Mouse (Mus musculus): ENCODE data around the gene Fut2.
A peak's percentile ranks its signal among the peaks of the same experiment; 100 is the strongest.

The Fut2 gene

DNA sequence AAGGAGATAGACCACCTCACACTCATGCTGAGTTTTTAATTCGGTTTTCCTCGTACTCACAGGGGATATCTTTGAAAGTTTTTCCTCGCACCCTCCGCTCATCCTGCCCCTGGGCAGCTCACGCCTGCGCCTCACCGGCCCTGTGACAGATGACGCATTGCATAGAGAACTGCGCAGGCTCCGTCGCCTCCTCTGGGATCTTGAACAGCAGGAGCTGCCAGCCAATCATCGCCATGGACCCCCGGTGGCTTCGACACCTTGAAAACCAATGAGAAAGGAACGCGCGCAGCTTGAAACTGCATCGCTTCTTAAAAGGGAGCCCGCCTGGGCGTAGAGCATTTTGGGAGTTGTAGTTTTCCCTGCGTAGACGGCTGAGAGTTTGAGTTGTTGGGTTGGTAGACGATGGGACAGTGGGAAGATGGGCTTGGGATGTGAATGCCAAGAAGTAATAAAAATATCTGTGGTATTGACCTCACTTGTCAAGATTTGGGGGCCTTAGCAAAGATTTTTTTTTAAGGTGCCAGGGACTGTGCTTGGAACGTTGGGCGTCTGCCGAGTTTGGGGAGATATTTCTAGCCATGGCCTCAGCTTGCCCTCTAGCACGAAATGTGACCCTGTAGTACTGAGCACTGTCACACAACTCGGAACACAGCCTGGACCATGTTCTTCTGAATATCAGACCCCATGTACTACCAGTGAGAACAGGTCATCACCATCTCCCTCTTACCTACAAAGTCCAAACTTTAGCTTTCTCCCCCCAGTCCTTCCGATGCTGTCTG lies 27.4 kb downstream of the Fut2 start:
- DNase-seq: peak; percentile 91 to 95

DNA sequence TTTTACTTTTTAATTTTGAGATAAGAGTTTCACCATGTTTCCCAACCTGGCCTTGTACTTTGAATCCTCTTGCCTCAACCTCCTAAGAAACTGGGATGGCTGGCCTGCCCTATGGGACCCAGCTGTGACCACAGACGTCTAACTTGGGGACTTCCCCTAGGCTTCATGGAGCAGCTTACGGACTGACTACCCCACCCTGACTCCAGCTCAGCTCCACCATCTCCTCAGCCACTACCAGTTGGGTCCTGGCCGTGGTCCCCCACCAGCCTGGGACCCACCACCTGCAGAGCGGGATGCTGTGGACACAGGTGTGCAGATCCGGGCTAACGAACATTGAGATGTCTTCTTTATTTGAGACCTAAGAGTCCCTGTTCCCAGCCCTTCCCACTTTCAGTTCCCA lies 28.5 kb downstream of the Fut2 start:
- no peak for DNase-seq

DNA sequence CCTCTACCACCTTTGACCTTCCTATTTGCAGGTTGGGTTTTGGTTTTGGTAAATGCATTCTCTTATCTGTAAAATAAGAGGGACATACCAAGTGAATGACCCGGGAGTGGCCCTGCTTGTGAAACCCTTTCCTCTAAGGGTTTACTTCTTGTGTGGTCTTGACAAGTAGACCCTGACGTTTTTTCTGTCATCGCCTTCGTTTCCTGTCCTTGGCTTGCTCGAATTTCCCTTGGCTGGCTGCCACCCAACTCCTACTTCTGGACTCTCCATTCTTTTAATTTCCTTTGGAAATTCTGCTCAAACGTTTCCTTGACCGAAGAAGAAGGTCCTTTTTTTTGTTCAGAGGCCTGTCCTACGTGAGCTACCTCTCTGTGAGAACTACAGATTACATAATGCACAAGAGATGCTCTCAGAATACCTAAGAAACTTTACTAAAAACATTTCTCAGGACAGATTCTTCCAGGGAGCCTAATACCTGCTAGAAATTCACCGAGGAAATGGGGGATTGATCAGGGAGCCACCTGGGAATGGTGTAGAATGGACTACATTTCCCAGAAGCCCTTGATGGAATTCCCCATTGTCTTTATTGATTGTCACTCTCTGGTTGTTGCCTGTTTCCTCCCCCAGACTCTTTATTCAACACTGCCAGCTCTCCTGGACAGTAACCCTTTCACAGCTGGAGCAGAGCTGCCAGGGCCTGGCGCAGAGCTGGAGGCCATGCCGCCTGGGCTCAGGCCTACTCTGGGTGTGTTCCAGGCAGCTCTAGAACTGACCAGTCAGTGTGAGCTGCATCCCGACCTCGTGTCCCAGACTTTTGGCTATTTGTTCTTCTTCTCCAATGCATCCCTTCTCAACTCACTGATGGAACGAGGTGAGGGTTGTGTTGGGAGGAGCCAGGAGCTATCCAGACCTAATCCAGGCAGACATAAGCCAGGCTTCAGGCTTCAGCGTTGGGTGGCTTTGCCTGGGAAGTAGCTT lies 30.2 kb downstream of the Fut2 start:
- DNase-seq: peak; percentile 70 to 74

DNA sequence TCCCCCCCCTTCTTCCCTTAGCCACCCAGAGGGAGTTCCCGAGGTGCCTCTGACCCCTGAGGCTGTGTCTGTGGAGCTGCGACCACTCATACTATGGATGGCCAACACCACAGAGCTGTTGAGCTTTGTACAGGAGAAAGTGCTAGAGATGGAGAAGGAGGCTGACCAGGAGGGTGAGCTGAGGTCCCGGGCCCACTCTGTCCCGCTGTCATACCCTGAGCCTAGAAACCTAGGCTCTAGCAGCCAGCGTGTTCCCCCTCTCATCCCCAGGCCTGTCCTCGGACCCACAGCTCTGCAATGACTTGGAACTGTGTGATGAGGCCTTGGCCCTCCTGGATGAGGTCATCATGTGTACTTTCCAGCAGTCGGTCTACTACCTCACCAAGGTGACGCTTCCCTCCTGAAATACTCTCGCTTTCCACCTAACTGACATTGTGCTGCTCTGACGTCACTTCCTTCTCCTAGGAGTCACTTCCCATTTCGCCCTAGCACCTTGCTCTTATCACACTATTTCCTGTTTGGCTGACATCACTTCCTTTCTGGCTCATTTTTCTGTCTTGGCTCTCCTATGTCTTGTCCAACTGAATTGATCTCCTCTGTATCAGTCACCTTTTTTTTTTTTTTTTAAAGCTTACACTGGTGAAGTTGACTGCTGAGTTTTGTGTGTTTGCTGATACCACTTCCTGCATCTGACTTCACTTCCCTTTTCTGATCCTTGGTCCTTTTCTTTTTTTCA lies 31.1 kb downstream of the Fut2 start:
- DNase-seq: peak in 1 of 2 experiments; percentile 67

DNA sequence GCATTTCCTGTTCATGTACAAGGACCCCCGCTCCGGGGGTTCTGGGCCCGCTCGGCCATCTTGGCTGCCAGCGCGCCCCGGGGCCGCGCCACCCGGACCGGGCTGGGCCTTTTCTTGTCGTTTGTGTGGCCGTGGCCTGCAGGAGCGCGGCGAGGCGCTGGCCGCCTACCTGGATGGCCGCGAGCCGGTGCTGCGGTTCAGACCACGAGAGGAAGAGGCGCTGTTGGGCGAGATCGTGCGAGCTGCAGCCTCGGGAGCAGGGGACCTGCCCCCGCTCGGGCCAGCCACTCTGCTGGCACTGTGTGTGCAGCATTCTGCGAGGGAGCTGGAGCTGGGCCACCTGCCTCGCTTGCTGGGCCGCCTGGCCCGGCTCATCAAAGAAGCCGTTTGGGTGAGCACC lies 33.7 kb downstream of the Fut2 start:
- DNase-seq: peak in 1 of 2 experiments; percentile 75

DNA sequence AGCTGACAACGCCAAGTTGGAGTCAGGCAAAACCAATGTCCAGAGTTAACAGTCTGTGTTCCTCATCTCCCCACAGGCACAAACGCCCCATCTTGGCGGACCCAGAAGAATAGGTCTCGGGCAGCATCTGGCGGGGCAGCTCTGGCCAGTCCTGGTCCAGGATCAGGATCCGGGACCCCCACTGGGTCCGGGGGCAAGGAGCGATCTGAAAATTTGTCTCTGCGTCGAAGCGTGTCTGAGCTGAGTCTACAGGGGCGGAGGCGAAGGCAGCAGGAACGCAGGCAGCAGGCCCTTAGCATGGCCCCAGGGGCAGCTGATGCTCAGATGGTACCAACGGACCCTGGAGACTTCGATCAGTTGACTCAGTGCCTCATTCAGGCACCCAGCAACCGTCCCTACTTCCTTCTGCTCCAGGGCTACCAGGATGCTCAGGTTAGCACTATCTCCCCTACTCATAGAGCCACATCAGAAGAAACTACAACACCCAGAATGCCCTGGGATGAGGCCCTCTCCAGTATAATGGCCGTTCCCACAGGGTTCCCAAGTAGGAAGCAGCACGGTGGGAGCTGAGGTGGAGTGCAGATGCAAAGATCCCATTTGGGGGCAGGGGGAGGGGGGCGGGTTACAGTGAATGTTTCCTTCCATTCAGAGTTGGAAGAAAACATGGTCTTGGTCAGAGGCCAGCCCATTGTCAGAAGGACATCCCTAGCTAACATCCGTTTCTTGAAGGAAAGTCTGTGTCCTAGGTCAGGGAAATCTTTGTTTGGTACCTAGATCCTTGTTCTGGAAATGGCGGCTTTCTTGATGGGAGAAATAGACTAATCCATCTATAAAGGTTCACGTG lies 35.9 kb downstream of the Fut2 start:
- no peak for DNase-seq

DNA sequence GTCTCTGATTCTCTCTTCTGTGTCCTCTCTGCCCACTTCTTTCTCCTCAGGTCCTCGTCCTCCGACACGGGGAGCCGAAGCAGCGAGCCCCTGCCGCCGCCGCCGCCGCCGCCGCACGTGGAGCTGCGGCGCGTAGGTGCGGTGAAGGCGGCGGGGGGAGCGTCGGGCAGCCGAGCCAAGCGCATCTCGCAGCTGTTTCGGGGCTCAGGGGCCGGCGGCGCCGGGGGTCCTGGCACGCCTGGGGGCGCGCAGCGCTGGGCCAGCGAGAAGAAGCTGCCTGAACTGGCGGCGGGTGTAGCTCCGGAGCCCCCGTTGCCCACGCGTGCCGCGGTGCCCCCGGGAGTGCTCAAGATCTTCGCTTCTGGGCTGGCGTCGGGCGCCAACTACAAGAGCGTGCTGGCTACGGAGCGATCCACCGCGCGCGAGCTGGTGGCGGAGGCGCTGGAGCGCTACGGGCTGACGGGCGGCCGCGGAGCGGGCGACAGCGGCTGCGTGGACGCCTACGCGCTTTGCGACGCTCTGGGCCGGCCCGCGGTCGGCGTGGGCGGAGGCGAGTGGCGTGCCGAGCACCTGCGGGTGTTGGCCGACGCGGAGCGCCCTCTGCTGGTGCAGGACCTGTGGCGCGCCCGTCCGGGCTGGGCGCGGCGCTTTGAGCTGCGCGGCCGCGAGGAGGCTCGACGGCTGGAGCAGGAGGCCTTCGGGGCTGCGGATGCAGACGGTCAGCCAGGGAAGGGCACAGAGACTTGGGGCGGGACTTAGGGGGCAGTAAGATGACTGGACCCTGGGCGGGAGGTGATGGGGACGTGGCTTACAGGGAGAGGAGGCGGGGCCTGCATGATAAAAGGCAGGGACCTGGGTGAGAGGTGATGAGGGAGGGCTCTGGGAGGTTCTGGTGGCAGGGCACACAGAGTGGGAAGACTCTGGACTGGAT lies 37.6 kb downstream of the Fut2 start:
- DNase-seq: peak; percentile 88 to 97

DNA sequence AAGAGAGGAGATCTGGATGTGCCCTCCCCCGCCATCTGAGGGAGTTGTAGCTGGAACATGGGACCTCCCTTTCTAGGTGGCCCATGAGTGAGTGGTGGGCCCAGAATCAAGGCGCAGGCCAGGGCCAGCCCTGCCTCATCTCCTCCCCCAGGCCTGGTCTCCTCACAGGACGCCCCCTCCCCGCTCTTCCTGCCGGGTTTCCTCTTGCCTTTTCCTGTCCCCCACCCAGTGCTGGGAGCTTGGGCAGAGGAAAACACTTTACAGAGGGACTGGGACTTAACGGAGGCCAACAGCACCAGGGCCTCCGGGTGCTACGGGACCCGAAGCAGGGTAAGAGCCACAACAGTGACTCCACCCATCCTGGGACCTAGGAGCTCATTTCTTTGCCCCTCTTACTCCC lies 38.9 kb downstream of the Fut2 start, which contains the start of gene Rasip1:
Gene Rasip1 (plus strand): TSS at position 228 of the 400 bp plus-strand sequence.
- peak; percentile 73 to 79 for DNase-seq

DNA sequence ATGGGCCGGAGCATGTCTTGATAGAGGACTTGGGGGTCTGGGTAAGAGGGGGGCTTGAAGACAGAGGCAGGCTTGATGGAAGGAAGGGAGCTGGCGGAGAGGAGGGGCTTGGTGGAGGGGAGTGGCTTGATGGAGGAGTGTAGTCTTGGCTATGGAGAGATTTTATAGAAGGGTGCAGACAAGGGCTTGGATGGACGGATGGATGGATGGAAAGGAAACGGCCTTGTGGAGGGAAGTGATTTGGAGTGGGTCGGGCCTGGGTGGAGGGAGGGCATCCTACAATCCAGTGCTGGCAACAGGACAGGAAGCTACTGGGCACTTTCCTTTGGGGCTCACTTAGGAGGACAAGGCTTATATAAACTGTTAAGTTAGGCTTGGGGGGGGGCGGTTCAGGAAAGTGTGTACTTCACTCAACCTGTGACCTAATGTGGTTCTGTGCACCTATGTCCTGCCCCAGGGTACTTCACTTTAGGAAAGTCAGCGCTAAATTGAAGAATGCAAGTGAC lies 39.6 kb downstream of the Fut2 start:
- DNase-seq: no peak

DNA sequence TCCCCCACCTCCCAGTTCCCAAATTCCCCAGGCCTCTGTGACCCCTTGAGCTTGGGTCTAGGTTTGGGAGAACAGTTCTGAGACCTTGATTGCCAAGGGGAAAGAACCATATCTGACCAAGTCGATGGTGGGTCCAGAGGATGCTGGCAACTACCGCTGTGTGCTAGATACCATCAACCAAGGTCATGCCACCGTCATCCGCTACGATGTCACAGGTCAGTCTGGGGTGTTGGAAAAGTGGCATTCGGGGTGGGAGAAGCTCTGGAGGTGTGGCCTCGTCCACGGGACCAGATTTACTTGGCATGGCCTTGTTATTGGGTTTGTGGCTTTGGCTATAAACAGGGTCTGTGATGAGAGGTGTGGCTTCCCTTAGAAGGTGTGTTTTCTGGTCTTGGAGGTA lies 40.7 kb downstream of the Fut2 start:
- DNase-seq: no peak

DNA sequence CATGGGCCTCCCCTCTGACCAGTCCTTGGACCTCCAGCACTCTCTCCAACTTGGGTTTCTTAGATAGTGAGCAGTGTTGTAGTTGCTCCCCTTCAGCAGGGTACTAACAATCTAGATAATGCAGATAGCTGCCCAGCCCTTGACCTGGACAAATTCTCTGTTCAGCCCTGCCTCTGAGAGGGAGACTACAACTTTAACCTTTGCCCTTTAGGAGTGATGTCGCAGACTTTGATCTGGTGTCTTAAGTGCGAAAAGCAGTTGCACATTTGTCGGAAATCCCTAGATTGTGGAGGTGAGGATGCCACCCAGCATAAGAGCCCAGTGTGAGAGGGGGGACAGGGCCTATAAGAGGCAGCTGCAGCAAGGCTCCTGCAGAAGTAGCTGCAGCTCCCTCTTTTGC lies 41.5 kb downstream of the Fut2 start:
- no peak for DNase-seq

DNA sequence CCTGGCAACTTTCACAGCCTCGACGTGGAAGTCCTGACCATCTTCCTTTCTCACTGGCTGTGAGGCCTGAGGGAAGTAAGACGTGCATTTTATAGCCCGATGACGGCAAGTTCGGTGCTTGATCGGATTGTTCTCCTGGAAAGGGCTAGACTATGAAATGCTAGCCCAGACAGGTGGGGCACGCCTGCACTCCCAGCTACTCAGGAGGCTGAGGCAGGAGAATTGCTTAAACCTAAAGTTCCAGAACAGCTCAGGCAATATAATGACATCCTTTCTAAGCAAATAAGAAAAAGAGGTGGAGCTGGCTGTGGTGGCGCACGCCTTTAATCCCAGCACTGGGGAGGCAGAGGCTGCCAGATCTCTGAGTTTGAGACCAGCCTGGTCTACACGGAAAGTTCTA lies 42.7 kb downstream of the Fut2 start:
- DNase-seq: no peak

DNA sequence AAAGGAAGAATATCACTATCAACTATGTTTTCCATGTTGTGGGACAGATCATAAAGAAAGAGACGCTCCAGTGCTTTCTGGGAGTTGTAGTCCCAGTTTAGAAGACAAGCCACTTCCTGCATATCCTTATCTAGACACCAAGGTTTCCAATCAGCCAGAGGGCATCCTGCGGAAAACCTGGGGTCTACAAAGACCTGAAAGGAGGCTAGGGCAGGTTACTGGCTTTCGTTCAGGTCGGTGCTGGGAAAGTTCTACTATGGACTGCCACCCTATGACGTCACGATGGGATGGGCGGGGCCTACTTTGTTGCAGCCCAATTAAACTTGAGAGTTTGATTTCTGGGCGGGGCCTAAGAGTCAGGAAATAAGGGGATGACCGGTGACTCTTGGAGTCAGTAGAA lies 44.8 kb downstream of the Fut2 start, which contains the start of gene Izumo1:
Gene Izumo1 (plus strand): TSS at position 369 of the 400 bp plus-strand sequence.
- peak in 1 of 2 experiments; percentile 76 for DNase-seq

DNA sequence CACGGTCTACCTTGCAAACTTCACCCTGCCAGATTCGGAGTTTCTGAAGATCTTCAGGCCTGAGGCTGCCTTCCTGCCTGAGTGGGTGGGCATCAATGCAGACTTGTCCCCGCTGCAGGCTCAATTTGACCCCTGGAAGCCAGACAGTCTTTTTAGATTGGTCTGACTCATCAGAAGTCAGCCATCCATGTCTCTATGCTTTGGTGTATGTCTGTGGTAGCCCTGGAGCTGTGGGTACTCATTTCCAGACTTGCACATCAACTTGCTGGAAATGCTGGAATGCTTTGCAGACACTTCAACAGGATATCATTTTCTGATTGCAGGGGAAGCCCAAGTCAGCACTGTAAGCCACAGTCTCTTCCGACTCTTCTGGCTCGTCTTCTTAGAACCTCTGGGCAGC lies 46.6 kb downstream of the Fut2 start:
- DNase-seq: no peak

DNA sequence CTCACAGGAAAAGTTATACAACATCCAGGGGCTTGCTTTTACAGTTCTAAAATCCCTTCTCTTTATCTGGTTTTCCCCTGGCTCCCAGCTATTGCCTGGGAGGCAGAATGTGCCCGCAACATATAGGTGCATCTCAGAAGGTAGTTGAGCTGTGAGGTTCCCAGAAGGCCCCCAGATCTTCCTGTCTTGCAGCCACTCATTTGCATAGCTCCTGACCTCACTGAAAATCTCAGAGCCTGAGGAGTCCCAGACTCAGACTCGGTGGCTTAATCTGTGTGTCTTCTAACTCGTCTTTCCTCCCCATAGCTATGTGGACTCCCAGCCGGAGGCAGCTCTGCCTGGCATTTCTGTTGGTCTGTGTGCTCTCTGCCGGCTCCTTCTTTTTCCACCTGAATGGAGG lies 47.9 kb downstream of the Fut2 start:
- DNase-seq: no peak

DNA sequence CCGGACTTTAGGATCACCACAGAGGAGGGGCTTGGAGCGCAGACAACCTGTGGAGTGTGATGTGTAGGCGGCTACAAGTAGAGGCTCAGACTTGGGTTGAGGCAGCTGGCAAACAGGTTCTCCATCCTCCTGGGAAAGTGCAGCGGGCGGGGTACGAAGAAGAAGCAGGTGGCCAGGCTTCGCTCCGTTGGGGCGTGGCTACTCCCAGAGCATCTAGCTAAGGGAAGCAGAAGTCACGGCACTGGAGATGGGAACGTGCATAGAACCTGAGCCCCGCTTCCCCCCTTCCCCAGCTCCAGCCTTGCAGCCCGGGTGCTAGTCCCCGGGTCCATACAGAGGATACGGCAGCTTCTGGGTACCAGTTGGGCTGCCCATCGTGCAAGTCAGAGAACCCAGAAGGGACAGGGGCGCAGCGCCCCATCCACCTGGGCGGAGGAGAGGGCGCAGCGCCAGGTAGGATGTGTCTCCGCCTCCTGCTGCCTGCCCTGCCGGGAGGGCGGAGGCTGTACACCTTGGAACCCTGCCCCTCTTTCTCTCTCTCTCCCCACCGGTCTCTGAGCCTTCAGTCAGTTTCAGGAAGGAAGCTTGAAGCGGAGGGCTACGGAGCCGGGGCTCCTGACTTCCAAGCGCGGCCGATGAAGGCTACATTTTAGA lies 49.0 kb downstream of the Fut2 start, which contains the start of gene Fut1:
Gene Fut1 (plus strand): TSS at position 248 of the 654 bp plus-strand sequence.
- peak in 1 of 2 experiments; percentile 61 for DNase-seq

DNA sequence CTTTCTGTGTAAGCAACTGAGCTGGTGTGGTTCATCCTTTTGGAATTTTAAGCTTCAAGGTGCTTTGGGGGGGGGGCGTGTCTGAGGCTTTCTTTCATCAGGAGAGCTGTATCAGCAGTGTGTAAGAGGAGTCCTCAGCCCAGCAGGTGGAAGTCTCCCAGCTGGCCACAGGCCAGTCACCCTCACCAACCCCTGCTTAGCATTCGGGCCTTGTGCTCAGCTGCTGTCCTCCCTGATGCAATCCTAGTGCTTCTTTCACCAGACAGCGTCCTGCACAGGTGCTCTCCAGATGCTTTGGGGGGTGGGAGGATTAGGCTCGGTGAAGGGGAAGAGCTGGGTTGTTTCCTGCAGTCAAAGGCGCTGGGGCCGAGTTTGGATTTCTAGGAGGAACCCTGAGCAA lies 49.9 kb downstream of the Fut2 start:
- DNase-seq: peak in 1 of 2 experiments; percentile 66

DNA sequence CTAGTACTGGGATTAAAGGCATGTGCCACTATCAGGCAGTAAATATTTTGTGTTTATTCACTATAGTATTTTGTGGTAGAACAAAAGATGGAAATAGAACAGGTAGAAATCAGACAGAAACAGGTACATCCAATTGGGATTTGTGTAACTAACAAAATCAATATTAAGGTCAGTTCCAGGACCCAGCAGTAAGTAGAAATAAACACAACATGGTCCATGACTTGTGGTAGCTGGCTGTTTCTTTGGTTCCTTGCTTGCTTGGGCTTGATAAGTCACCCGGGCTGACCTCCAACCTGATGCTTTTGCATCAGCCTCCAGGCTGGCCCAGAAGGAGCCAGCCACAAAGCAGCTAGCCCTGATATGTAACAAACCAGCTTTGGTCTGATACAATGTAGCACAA lies 56.7 kb downstream of the Fut2 start:
- DNase-seq: no peak

DNA sequence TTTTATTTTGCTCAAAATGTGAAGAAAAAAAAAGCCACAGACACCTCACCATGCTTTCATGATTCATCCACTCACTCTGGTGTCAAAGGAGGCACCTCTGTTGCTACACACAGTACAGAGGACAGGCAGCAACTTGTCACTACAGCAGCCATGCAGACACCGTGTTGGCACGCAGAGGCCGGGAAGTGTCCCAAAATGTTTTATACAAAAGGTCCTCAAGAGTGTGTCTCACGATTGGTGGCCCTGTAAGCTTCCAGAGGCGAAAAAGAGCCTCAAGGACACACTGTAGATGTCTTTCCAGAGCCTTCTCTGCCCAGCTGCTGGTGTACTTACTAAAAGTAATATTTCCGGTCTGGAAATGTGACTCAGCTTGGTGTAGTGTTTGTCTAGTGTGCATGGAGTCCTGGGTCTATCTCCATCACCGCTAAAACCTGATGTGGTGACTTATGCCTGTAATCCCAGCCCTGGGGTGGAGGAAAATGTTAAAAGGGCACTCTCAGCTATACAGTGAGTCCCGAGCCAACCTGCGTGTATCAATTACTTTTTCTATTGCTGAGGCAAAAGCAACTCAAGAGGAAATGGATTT lies 60.4 kb downstream of the Fut2 start:
- DNase-seq: no peak
